Mouse (Mus musculus) hindlimb bud, embryonic 11.5 days (tissue): ENCODE measurements around the gene Plxna1.

Experiments
- DNase-seq: peaks from one replicate; pipeline ENCODE4 v3.0.0-alpha.2; 2012; ENCODE audit warnings: low read depth, low spot score; ENCODE audit errors: extremely low spot score

Gene Plxna1

GRCm38 (mm10) chr6:89361418-89362280, 771 bp downstream of the Plxna1 start:
- DNase-seq, result no peak

DNA sequence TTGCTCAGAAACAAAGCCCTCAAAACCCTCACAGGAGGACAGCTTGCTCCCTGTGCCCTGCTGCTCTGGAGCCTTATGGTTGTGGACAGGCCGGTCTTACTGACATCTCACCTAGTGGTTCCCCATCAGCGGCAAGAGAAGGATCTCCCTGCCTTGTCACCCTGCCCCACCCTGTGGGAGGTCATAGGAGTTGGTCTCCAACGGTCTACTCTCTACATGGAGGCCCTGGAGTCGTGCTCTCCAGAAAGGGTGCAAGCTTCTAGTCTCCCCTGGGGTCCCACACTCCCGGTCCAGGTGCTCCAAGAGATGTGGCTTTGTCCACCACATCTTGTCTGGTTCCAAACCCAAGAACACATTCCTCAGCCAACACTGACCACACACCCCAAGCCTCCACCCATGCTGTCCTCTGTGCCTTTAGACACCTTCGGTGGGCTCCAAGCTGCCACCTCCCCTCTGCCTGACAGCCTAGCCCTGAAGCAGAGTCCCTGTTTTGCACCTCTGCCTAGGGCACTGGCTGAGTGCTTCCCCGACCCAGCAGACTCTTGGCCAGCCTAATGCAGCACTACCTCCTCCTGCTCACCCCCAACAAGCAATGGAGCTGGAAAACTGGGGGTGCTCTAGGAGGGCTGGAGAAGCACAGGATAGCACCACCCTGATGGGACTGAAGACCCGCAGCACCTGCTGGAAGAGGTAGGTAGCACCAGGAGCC, 1.6 kb downstream of the Plxna1 start:
- DNase-seq, result no peak

DNA sequence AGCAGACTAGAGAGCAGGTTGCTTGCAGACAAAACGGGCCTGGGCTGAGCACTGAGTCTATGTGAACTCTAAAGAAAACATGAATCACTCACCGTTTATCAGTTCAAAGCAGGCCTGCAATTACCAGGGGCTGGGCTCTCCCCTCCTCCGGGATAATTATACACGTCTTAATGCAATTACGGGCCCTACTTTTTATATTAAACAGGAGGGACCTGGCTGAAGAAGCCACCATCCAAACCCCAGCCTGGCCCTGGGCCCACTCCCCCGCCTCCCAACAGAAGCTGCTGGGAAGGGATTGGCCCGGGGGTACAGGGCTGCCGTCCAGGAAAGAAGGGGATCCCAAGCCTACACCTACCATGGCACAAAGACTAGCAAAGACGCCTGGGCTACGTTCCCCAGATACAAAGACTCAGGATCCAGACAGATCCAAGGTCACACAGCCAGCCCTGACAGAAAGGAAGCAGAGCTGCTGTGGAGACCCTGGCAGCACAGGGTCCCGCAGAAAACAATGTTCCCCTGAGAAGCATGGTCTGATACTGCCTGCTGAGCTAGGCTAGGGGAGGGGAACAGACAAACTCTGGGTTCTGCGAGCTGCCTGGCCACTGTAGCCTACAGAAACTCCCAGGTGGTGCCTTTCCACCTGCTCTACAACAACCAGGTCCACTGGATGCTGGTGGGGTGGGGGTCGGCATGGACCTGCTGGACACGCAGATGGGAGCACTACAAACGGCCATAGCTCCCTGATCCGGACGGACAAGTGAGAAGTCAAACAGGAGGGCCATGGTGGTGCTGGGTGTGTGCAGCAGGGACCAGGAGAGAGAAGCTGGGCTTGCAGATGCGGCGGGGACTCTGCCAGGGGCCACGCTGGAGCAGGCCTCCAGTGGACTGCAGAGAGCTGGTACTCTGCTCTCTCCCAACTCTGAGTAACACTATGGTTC, 2.4 kb downstream of the Plxna1 start:
- no peak for DNase-seq

- DNase-seq, result no peak
Observed at GRCm38 (mm10) chr6:89359192-89359591, 3.2 kb downstream of the Plxna1 start.

- DNase-seq, result no peak
Observed at GRCm38 (mm10) chr6:89355661-89356060, 6.8 kb downstream of the Plxna1 start.

- DNase-seq, result no peak
Observed at GRCm38 (mm10) chr6:89354726-89355125, 7.7 kb downstream of the Plxna1 start.

- DNase-seq, result no peak
Observed at GRCm38 (mm10) chr6:89354076-89354475, 8.3 kb downstream of the Plxna1 start.

- DNase-seq, result no peak
Observed at GRCm38 (mm10) chr6:89353101-89353500, 9.3 kb downstream of the Plxna1 start.

- peak; percentile 39 for DNase-seq
Observed at GRCm38 (mm10) chr6:89351441-89352137, 10.8 kb downstream of the Plxna1 start.

- no peak for DNase-seq
Observed at GRCm38 (mm10) chr6:89350520-89350919, 11.9 kb downstream of the Plxna1 start.

DNA sequence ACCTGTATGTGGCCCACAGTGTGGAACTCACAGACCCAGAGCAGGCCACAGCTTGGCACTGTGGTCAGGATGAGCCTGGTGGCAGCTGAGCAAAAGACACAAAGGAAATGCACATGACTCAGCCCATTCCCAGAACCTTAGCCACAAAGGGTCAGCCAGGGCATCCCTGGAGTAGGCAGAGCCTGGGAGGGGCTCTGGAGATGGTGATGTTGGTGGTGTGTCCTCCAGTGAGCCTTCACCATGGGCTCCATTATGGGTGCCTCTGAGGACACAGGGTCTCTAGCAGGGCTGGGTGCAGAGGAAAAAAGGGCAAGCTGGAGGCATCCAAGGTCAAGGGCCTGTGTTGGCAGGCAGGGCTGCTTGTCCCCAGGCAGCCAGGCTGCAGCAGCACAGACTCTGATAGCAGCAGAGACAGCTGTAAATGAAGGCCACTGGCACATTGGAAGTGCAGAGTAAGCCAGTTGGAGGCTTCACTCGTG, 12.3 kb downstream of the Plxna1 start:
- DNase-seq, result no peak

GRCm38 (mm10) chr6:89348363-89348762, 14.1 kb downstream of the Plxna1 start:
- no peak for DNase-seq

DNA sequence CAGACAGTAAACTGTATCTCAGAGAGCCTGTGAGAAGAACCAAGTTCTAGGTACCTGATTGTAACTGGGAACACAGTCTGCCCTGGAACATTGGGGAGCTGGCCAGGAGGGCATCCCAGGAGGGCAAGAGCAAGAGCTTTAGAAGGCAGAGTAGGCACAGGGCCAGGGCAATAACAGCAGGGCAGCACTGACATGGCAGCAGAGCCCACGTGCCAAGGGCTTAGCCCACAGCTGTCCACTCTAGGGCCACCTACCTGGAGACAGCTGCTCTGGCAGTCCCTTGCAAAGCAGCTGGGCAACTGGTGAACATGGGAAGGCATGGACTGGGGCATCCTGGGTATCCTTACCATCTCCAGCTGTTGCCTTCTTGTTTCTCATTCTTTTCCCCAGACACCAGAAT, 14.6 kb downstream of the Plxna1 start:
- no peak for DNase-seq

DNA sequence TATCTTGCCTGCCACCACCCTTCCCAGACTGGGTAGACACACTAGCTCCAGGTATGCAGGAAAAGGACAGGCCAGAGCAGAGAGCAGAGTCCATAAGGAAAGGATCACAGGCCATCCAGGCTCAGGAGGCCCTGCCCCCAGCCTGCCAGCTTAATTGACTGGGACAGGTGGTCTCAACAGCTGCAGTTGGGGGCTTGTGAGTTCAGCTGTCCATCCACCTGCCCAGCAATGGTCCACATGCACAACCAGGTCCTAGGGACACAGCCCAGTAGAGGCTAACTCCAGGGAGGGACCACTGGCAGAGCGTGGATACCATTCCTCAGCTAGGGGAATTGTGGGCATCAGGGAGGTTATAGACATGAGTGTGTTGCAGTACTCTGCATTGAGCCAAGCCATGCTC, 16.6 kb downstream of the Plxna1 start:
- DNase-seq, result no peak

GRCm38 (mm10) chr6:89345486-89345785, 17.0 kb downstream of the Plxna1 start:
- no peak for DNase-seq

- DNase-seq, result peak; percentile 68
Observed at GRCm38 (mm10) chr6:89344613-89345485, 17.6 kb downstream of the Plxna1 start.

DNA sequence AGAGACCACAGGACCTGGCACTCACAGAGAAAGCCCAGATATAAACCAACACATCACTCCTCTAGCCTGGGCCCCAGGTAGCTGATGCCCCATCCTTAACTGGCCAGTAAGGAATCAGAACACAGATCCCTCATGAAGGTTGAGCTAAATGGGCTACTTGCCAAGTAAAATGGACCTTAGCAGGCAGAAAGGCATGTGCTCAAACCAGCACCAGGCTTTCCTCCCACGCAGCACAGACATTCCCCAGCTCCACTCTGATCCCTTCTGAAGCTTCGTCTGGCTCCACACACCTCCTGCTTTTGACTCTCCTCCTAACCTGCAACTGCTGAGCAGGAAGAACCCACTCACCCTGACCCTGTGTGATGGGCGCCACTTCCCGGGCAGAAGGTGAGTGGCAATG, 20.4 kb downstream of the Plxna1 start:
- DNase-seq, result no peak

- DNase-seq, result no peak
Observed at GRCm38 (mm10) chr6:89339447-89339846, 23.0 kb downstream of the Plxna1 start.

DNA sequence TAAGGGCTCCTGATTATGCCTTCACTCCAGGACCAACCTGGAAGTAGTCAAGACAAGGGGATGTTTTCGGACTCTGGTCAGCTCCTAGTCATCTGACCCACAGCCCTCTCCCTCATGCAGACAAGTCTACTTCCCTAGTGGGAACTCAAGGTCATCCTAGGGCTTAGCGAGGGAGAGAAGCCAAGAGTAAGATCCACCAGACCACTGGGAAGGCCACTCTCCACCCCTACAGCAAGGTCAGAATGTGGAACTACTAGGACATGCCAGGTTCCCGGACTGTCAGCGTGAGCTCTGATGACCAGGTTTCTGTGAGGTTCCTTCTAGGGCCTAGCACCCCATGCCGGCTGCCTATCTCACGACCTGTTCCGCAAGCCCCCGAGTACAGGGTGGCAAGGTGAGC, 23.7 kb downstream of the Plxna1 start:
- no peak for DNase-seq

DNA sequence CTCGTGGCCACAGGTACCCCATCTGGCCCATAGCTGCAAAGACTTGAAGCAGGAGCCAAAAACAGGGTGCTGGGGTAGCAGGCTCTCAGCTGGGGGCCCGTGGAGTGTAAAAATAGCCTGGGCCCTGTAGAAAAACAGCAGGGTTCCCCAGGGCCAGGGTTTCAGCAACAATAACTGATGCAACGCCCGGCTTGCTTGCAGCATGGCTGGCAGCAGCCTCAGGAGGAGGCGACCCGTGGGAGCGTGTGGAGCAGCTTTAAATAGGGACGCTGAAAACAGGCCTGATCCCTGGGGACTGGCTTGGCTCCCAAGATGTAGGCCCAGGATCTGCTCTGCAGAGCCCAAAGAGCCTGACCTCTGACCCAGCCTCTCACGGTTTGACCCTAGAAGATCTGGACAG, 24.8 kb downstream of the Plxna1 start:
- no peak for DNase-seq
